Mouse (Mus musculus) erythroid progenitor cell, adult 5-6 weeks (primary cell): ENCODE measurements around the gene Cdk15. TPM values are rescaled to one million over a fixed set of nuclear protein-coding genes. Genes with fewer than 3 reads are reported as not detected.

Experiments
- ATAC-seq: replicated peaks from 2 replicates; pipeline ENCODE4 v1.8.0; 2016; ENCODE audit warnings: moderate number of reproducible peaks, mild to moderate bottlenecking, moderate TSS enrichment, inconsistent platforms; ENCODE audit not compliant: poor library complexity, low FRiP score, severe bottlenecking
- total RNA-seq, 2 experiments: library from RNA; stranded (forward) in 1 of 2; stranded (reverse) in 1 of 2; fragments of 150-400 nt in 1 of 2; fragments of 186-747, 209-891 nt in 1 of 2; gene quantifications; 2 replicates each; pipeline versions ENCODE4 v1.2.3 to v1.2.4; 2015 to 2017; ENCODE audit warnings: low replicate concordance in 2 of 2

The Cdk15 gene
- total RNA-seq, 2 experiments from 2014 or later, result not detected

GRCm38 (mm10) chr1:59269951-59270689 lies 13.4 kb downstream of the Cdk15 start:
- ATAC-seq, result no peak

- ATAC-seq, result no peak
Observed at GRCm38 (mm10) chr1:59272189-59272588, 15.5 kb downstream of the Cdk15 start.

- ATAC-seq, result no peak
Observed at GRCm38 (mm10) chr1:59285880-59286279, 29.2 kb downstream of the Cdk15 start.

- ATAC-seq, result no peak
Observed at GRCm38 (mm10) chr1:59286316-59286850, 29.7 kb downstream of the Cdk15 start.

GRCm38 (mm10) chr1:59287733-59288132 lies 31.0 kb downstream of the Cdk15 start:
- no peak for ATAC-seq

- no peak for ATAC-seq
Observed at GRCm38 (mm10) chr1:59291652-59292051, 34.9 kb downstream of the Cdk15 start.

GRCm38 (mm10) chr1:59295769-59296168 lies 39.1 kb downstream of the Cdk15 start:
- ATAC-seq, result no peak

- ATAC-seq, result no peak
Observed at GRCm38 (mm10) chr1:59297167-59297566, 40.5 kb downstream of the Cdk15 start.

- no peak for ATAC-seq
Observed at GRCm38 (mm10) chr1:59298491-59299090, 41.9 kb downstream of the Cdk15 start.

GRCm38 (mm10) chr1:59307310-59307709 lies 50.6 kb downstream of the Cdk15 start:
- no peak for ATAC-seq

- ATAC-seq, result no peak
Observed at GRCm38 (mm10) chr1:59311292-59311885, 54.7 kb downstream of the Cdk15 start.

GRCm38 (mm10) chr1:59312187-59313153 lies 55.8 kb downstream of the Cdk15 start:
- ATAC-seq, result no peak

GRCm38 (mm10) chr1:59313154-59313940 lies 56.6 kb downstream of the Cdk15 start:
- ATAC-seq, result no peak

GRCm38 (mm10) chr1:59315057-59315807 lies 58.5 kb downstream of the Cdk15 start:
- no peak for ATAC-seq

GRCm38 (mm10) chr1:59316031-59316385 lies 59.3 kb downstream of the Cdk15 start:
- ATAC-seq, result no peak

GRCm38 (mm10) chr1:59316386-59317051 lies 59.8 kb downstream of the Cdk15 start:
- ATAC-seq, result no peak

GRCm38 (mm10) chr1:59317397-59317796 lies 60.7 kb downstream of the Cdk15 start:
- ATAC-seq, result no peak

GRCm38 (mm10) chr1:59318878-59319277 lies 62.2 kb downstream of the Cdk15 start:
- ATAC-seq, result no peak
